ENCODE assay signal across 18 mouse cellular contexts in the genomic region with DNA sequence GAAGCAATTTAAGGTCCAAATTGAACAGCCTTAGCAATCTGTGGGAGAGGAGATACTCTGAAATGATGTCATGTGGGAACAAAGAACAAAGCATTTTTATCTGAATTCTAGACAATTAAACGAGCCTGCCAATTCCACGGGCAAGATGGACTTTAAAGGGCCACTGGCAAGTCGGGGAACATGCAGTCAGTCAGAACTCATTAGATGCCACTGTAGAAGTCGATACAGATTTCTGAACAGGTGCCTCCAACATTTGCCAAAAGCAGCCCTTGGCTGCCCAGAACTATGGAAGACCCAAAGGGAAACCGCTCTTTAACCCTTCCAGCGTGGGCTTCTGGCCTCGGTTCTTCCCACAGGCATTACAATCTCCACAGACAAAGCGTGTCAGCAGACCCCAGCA. TPM values are rescaled to one million over a fixed set of nuclear protein-coding genes. Genes with fewer than 3 reads are reported as not detected.
A peak's percentile ranks its signal among the peaks of the same experiment; 100 is the strongest.
DNase-seq lines count a peak whose midpoint lies in the region; ATAC-seq and TF ChIP-seq lines count a peak whose summit lies in the region.
"Had no signal": no experiment of that assay in that cellular context is flagged by ENCODE, and none has a peak within 500 bp of the region (broad histone marks: within the 10 kb centered on the region; RNA-seq: fewer than 3 reads in every experiment).

No protein-coding gene starts in this region.

- H3K4me2 ChIP-seq in forebrain, postnatal 0 days (ENCODE audit: low read depth), result no peak overlapping the region
- no peak overlapping the region for H3K4me2 ChIP-seq in forebrain, embryonic 12.5 days
- H3K4me2 ChIP-seq: embryonic facial prominence, embryonic 15.5 days; intestine, embryonic 15.5 days; limb, embryonic 12.5 days; liver, embryonic 13.5 days had no signal

- H3K27ac ChIP-seq in forebrain, postnatal 0 days (ENCODE audit: low read depth, low read length), result 0 out of 2 replicates have a peak overlapping the region, but pooled peaks have one; percentile 3
- H3K27ac ChIP-seq in forebrain, embryonic 12.5 days, result no peak overlapping the region
- H3K27ac ChIP-seq: embryonic facial prominence, embryonic 15.5 days; forebrain, embryonic 10.5 days; left cerebral cortex, adult 2 months; limb, embryonic 12.5 days; liver, embryonic 13.5 days had no signal

- intact Hi-C loops in left cerebral cortex, postnatal 4 days (cut with DNase I), result no loop called here

- TF ChIP-seq CTCF in forebrain, postnatal 0 days (IDR thresholded peaks at IDR 0.05; ENCODE audit: low read depth), result no peak

- H3K4me3 ChIP-seq in forebrain, postnatal 0 days (ENCODE audit: low read depth, low read length), result no peak overlapping the region
- H3K4me3 ChIP-seq in forebrain, embryonic 12.5 days (replicated peaks), result no peak overlapping the region
- H3K4me3 ChIP-seq: embryonic facial prominence, embryonic 15.5 days; forebrain, embryonic 10.5 days; intestine, embryonic 15.5 days; left cerebral cortex, adult 2 months; limb, embryonic 12.5 days; liver, embryonic 13.5 days had no signal

- 38% methylated on average over 8 of the region's 8 CpGs for WGBS in forebrain, postnatal 0 days
- 65% methylated on average over 8 of the region's 8 CpGs for WGBS in forebrain, embryonic 12.5 days

- DNase-seq in forebrain, postnatal 0 days, result peak; percentile 52
- peak; percentile 21 for DNase-seq in left cerebral cortex, postnatal 4 days
- DNase-seq in left cerebral cortex, adult 8-10 months (ENCODE audit: low spot score in 2 of 2), result no peak
- peak; percentile 45 to 52 for DNase-seq in cerebellum, adult 18-20 months
- DNase-seq in cerebellum, postnatal 36 days, result peak; percentile 31 to 41
- no peak for DNase-seq in testis, postnatal 10 days (ENCODE audit: low spot score)
- DNase-seq in ovary, adult 18-20 months (ENCODE audit: low spot score), result no peak
- DNase-seq: adrenal gland, adult 8-10 months; liver, embryonic 13.5 days; thymus, postnatal 4 days had no signal

- no peak overlapping the region for H3K9ac ChIP-seq in forebrain, postnatal 0 days
- no peak overlapping the region for H3K9ac ChIP-seq in forebrain, embryonic 12.5 days
- H3K9ac ChIP-seq: embryonic facial prominence, embryonic 15.5 days; intestine, embryonic 15.5 days; limb, embryonic 12.5 days; liver, embryonic 13.5 days had no signal

- H3K36me3 ChIP-seq in forebrain, postnatal 0 days (ENCODE audit: insufficient read depth), result no peaks in the 10 kb centered on the region
- no peaks in the 10 kb centered on the region for H3K36me3 ChIP-seq in forebrain, embryonic 12.5 days (replicated peaks)
- H3K36me3 ChIP-seq: embryonic facial prominence, embryonic 15.5 days; intestine, embryonic 15.5 days; limb, embryonic 12.5 days; liver, embryonic 13.5 days had no signal

- ATAC-seq in forebrain, postnatal 0 days, result peak; percentile 18
- ATAC-seq in forebrain, embryonic 12.5 days (ENCODE audit: low FRiP score), result no peak
- ATAC-seq: intestine, embryonic 15.5 days had no signal

- H3K4me1 ChIP-seq in forebrain, postnatal 0 days (ENCODE audit: insufficient read depth), result peaks cover 24% of the 10 kb centered on the region
- peaks cover 34% of the 10 kb centered on the region for H3K4me1 ChIP-seq in forebrain, embryonic 12.5 days

- no peaks in the 10 kb centered on the region for H3K27me3 ChIP-seq in forebrain, postnatal 0 days (ENCODE audit: insufficient read depth, low read length)
- no peaks in the 10 kb centered on the region for H3K27me3 ChIP-seq in forebrain, embryonic 12.5 days
- H3K27me3 ChIP-seq: CH12.LX; embryonic facial prominence, embryonic 15.5 days; intestine, embryonic 15.5 days; limb, embryonic 12.5 days; liver, embryonic 13.5 days had no signal

- H3K9me3 ChIP-seq in forebrain, postnatal 0 days (ENCODE audit: low read length), result no peaks in the 10 kb centered on the region
- H3K9me3 ChIP-seq in forebrain, embryonic 12.5 days, result no peaks in the 10 kb centered on the region
- H3K9me3 ChIP-seq: embryonic facial prominence, embryonic 15.5 days; intestine, embryonic 15.5 days; limb, embryonic 12.5 days had no signal

RNA-seq across cellular contexts. Expression of gene Mb21d2, which starts 45.8 kb away (rescaled TPM):
- total RNA-seq in forebrain, postnatal 0 days (2014; rRNA removed), result 45.3 and 47.0 TPM in 2 replicates
- 15.2 and 15.8 TPM in 2 replicates for polyA plus RNA-seq in forebrain, postnatal 0 days (2015; fragmentation: Nextera tagmentation; extraction: Ambion mirVana)
- 5.8 and 6.6 TPM in 2 replicates for polyA plus RNA-seq in forebrain, embryonic 12.5 days (2016; fragmentation: Nextera tagmentation; extraction: Ambion mirVana)
- total RNA-seq in left cerebral cortex, postnatal 4 days (2021), result 10 to 100 TPM; 50.4 to 59.0 TPM
- total RNA-seq in left cerebral cortex, adult 8-10 months (2022), result 10 to 100 TPM; 32.4 to 35.2 (median 33.9) TPM
- total RNA-seq: CH12.LX; megakaryocyte progenitor cell, adult 5-6 weeks had no signal

Comparison
In these comparisons a context has a peak if more than half of its experiments do, and no peak if none do; other contexts are left out.
1. DNase-seq: peak in forebrain, postnatal 0 days (single experiment), left cerebral cortex, postnatal 4 days (single experiment), cerebellum, adult 18-20 months (2 of 2) and cerebellum, postnatal 36 days (2 of 2); none in left cerebral cortex, adult 8-10 months (0 of 2), testis, postnatal 10 days (single experiment) and ovary, adult 18-20 months (single experiment).